In the genomic region with DNA sequence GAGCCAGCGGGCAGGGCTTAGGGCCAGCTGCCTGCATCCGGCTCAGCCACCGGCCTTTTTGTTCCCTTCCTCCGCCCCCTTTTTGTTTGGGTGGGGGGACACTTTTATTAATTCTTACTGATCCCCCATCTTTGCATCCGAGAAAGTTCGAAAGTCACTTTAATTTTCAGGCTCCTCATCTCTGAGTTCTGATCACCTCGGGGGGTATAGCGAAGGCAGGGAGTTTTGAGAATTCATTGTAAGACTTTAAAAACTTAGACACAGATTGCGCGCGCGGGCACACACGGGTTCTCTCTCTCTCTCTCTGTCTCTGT, we compare ENCODE assay signal across 8 mouse cellular contexts. TPM values are rescaled to one million over a fixed set of nuclear protein-coding genes. Genes with fewer than 3 reads are reported as not detected.
DNase-seq lines count a peak whose midpoint lies in the region; ATAC-seq and TF ChIP-seq lines count a peak whose summit lies in the region.

No protein-coding gene starts in this region.

- no peak for ATAC-seq in kidney, postnatal 0 days (replicated peaks; ENCODE audit: low FRiP score, low read depth)
- ATAC-seq in embryonic facial prominence, embryonic 15.5 days (ENCODE audit: insufficient number of reproducible peaks, low FRiP score, low TSS enrichment, low read depth): no peak
- ATAC-seq in intestine, postnatal 0 days: no peak
- no peak for ATAC-seq in neural tube, embryonic 13.5 days (ENCODE audit: low read depth)

- H3K9me3 ChIP-seq in kidney, postnatal 0 days (replicated peaks; ENCODE audit: low read length): no peaks in the 10 kb centered on the region
- no peaks in the 10 kb centered on the region for H3K9me3 ChIP-seq in embryonic facial prominence, embryonic 15.5 days (replicated peaks)
- H3K9me3 ChIP-seq in intestine, postnatal 0 days (ENCODE audit: control insufficient read depth): no peaks in the 10 kb centered on the region
- no peaks in the 10 kb centered on the region for H3K9me3 ChIP-seq in neural tube, embryonic 13.5 days

- WGBS in kidney, postnatal 0 days: under 1% methylated on average over 13 of the region's 13 CpGs
- 0% methylated on average over 13 of the region's 13 CpGs for WGBS in embryonic facial prominence, embryonic 15.5 days
- 0% methylated on average over 13 of the region's 13 CpGs for WGBS in intestine, postnatal 0 days
- WGBS in neural tube, embryonic 13.5 days: under 1% methylated on average over 13 of the region's 13 CpGs

- no peaks in the 10 kb centered on the region for H3K27me3 ChIP-seq in kidney, postnatal 0 days (ENCODE audit: insufficient read depth, low read length)
- H3K27me3 ChIP-seq in embryonic facial prominence, embryonic 15.5 days: no peaks in the 10 kb centered on the region
- peaks cover 33% of the 10 kb centered on the region for H3K27me3 ChIP-seq in intestine, postnatal 0 days (replicated peaks; ENCODE audit: control insufficient read depth, insufficient read depth, low read length)
- H3K27me3 ChIP-seq in neural tube, embryonic 13.5 days: no peaks in the 10 kb centered on the region

- H3K9ac ChIP-seq in kidney, postnatal 0 days (ENCODE audit: low read depth, low read length): 0 out of 2 replicates have a peak overlapping the region, but pooled peaks have one; percentile 97
- H3K9ac ChIP-seq in embryonic facial prominence, embryonic 15.5 days: 0 out of 2 replicates have a peak overlapping the region, but pooled peaks have one; percentile 40
- H3K9ac ChIP-seq in intestine, postnatal 0 days (ENCODE audit: low read depth, low read length): no peak overlapping the region
- H3K9ac ChIP-seq in neural tube, embryonic 13.5 days: peak overlapping the region; percentile 90

- no peaks in the 10 kb centered on the region for H3K36me3 ChIP-seq in kidney, postnatal 0 days (ENCODE audit: insufficient read depth, low read length)
- H3K36me3 ChIP-seq in embryonic facial prominence, embryonic 15.5 days: no peaks in the 10 kb centered on the region
- H3K36me3 ChIP-seq in intestine, postnatal 0 days (ENCODE audit: control insufficient read depth, insufficient read depth): no peaks in the 10 kb centered on the region
- H3K36me3 ChIP-seq in neural tube, embryonic 13.5 days: no peaks in the 10 kb centered on the region

- H3K4me1 ChIP-seq in kidney, postnatal 0 days (replicated peaks; ENCODE audit: insufficient read depth, low read length): peaks cover 8% of the 10 kb centered on the region; the same call in 1 of the 2 replicates
- H3K4me1 ChIP-seq in embryonic facial prominence, embryonic 15.5 days: peaks cover 21% of the 10 kb centered on the region
- H3K4me1 ChIP-seq in intestine, postnatal 0 days (replicated peaks; ENCODE audit: control insufficient read depth, insufficient read depth, low read length): no peaks in the 10 kb centered on the region
- H3K4me1 ChIP-seq in neural tube, embryonic 13.5 days (replicated peaks): peaks cover 40% of the 10 kb centered on the region

- DNase-seq in kidney, postnatal 0 days (ENCODE audit: low spot score): no peak
- no peak for DNase-seq in kidney, adult 8-10 months
- no peak for DNase-seq in thymus, postnatal 0 days (ENCODE audit: low spot score)
- no peak for DNase-seq in left cerebral cortex, adult 11 months (ENCODE audit: low spot score)
- no peak for DNase-seq in MN1 (ENCODE audit: low spot score)

- peak overlapping the region; percentile 61 for H3K4me2 ChIP-seq in kidney, postnatal 0 days (ENCODE audit: low read length)
- peak overlapping the region; percentile 59 for H3K4me2 ChIP-seq in embryonic facial prominence, embryonic 15.5 days (replicated peaks)
- H3K4me2 ChIP-seq in intestine, postnatal 0 days (replicated peaks; ENCODE audit: low read depth): peak overlapping the region; percentile 99
- H3K4me2 ChIP-seq in neural tube, embryonic 13.5 days: peak overlapping the region; percentile 83

- peak overlapping the region; percentile 100 for H3K27ac ChIP-seq in kidney, postnatal 0 days
- peak overlapping the region; percentile 100 for H3K27ac ChIP-seq in embryonic facial prominence, embryonic 15.5 days (replicated peaks)
- H3K27ac ChIP-seq in intestine, postnatal 0 days (ENCODE audit: low read depth, low read length): no peak overlapping the region
- H3K27ac ChIP-seq in neural tube, embryonic 13.5 days (replicated peaks): peak overlapping the region; percentile 97

- TF ChIP-seq CTCF in kidney, postnatal 0 days (IDR thresholded peaks at IDR 0.05; ENCODE audit: low read depth): no peak
- no peak for TF ChIP-seq CTCF in intestine, postnatal 0 days (IDR thresholded peaks at IDR 0.05; ENCODE audit: low read depth)

- peak overlapping the region; percentile 91 for H3K4me3 ChIP-seq in kidney, postnatal 0 days (replicated peaks; ENCODE audit: low read depth, low read length)
- H3K4me3 ChIP-seq in embryonic facial prominence, embryonic 15.5 days (replicated peaks): peak overlapping the region; percentile 84
- H3K4me3 ChIP-seq in intestine, postnatal 0 days (ENCODE audit: low read depth, low read length): peak overlapping the region; percentile 69
- peak overlapping the region; percentile 83 for H3K4me3 ChIP-seq in neural tube, embryonic 13.5 days

RNA-seq across cellular contexts. Expression of a gene that starts 0.6 kb away (rescaled TPM):
- polyA plus RNA-seq in kidney, postnatal 0 days (2015; fragmentation: Nextera tagmentation; extraction: Ambion mirVana): 84.7 and 116 TPM in 2 replicates
- 236 and 242 TPM in 2 replicates for polyA plus RNA-seq in embryonic facial prominence, embryonic 15.5 days (2015; fragmentation: Nextera tagmentation; extraction: Ambion mirVana)
- 41.5 and 44.4 TPM in 2 replicates for polyA plus RNA-seq in intestine, postnatal 0 days (2015; fragmentation: Nextera tagmentation; extraction: Ambion mirVana)
- polyA plus RNA-seq in neural tube, embryonic 13.5 days (2015; fragmentation: Nextera tagmentation; extraction: Ambion mirVana): 19.3 and 29.9 TPM in 2 replicates
- 10.6 and 12.7 TPM in 2 replicates for polyA plus RNA-seq in thymus, postnatal 0 days (2015; fragmentation: Nextera tagmentation; extraction: Ambion mirVana)
